Mouse (Mus musculus): ENCODE results near the gene Evc. TPM values are rescaled to one million over a fixed set of nuclear protein-coding genes. Genes with fewer than 3 reads are reported as not detected.

The Evc gene
- polyA plus RNA-seq, 1 experiment from 2014 or later: 10.4 TPM

Other genes with a start within 250 kb of the Evc start
- 474 and 511 TPM in 2 replicates for gene Crmp1, start 95.0 kb downstream of the Evc start, polyA plus RNA-seq (2015; fragmentation: Nextera tagmentation; extraction: Ambion mirVana)
- 7.5 and 8.3 TPM in 2 replicates for gene Evc2, start 1.6 kb upstream of the Evc start, polyA plus RNA-seq (2015; fragmentation: Nextera tagmentation; extraction: Ambion mirVana)

All from forebrain, embryonic 13.5 days (tissue).